ENCODE assay signal across 6 mouse cellular contexts in genomic region chr6:34351481-34351880, GRCm38 (mm10). TPM values are rescaled to one million over a fixed set of nuclear protein-coding genes. Genes with fewer than 3 reads are reported as not detected.
DNase-seq lines count a peak whose midpoint lies in the region; TF ChIP-seq lines count a peak whose summit lies in the region.
"Not testable (repeated sequence)": the region's sequence is repeated elsewhere in the genome, so short reads cannot be mapped to it uniquely, and the experiment has no call there.
"Had no signal": no experiment of that assay in that cellular context is flagged by ENCODE, and none has a peak within 500 bp of the region (broad histone marks: within the 10 kb centered on the region; RNA-seq: fewer than 3 reads in every experiment).

No protein-coding gene starts in this region.

- not testable (repeated sequence) for H3K36me3 ChIP-seq in testis, adult 2 months (ENCODE audit: control insufficient read depth, insufficient read depth, low read length)

- not testable (repeated sequence) for TF ChIP-seq POLR2A in testis, adult 2 months (IDR thresholded peaks at IDR 0.05; ENCODE audit: control insufficient read depth, low read depth, low read length)

- H3K4me1 ChIP-seq in testis, adult 2 months (ENCODE audit: control insufficient read depth, insufficient read depth, low read length) = not testable (repeated sequence)

- DNase-seq in ES-CJ7 (ENCODE audit: low read depth, low spot score) (peak; percentile 56), R1 (ENCODE audit: low read depth, low spot score) (peak; percentile 60)
- DNase-seq in heart, adult 11 months = peak; percentile 87

- peak overlapping the region; percentile 62 for H3K27ac ChIP-seq in testis, adult 2 months (ENCODE audit: control insufficient read depth, insufficient read depth, low read depth, low read length)

- H3K4me3 ChIP-seq in testis, adult 2 months (ENCODE audit: control insufficient read depth, low read depth, low read length) = not testable (repeated sequence)

- TF ChIP-seq CTCF in testis, adult 2 months (IDR thresholded peaks at IDR 0.05; ENCODE audit: control insufficient read depth, insufficient read depth, insufficient replicate concordance, low read depth, low read length) = not testable (repeated sequence)

- not testable (repeated sequence) for H3K27me3 ChIP-seq in testis, adult 2 months (ENCODE audit: control insufficient read depth, insufficient read depth, low read length)

RNA-seq across cellular contexts. Expression of gene Akr1b8, which starts 2.4 kb away (rescaled TPM):
- 26.1 and 29.6 TPM in 2 replicates for polyA plus RNA-seq in testis, adult 2 months (2012; rRNA removed)
- polyA plus RNA-seq: activated CD4-positive, CD25-positive, alpha-beta regulatory T cell, adult 4 months; CD4-positive, CD25-positive, alpha-beta regulatory T cell, adult 4 months had no signal

RNA-seq across cellular contexts. Expression of gene Akr1b10, which starts 32.5 kb away (rescaled TPM):
- polyA plus RNA-seq in testis, adult 2 months (2012; rRNA removed) = 4.5 and 4.8 TPM in 2 replicates

RNA-seq across cellular contexts. Expression of gene Akr1b3, which starts 34.2 kb away (rescaled TPM):
- polyA plus RNA-seq in testis, adult 2 months (2012; rRNA removed) = 233 and 258 TPM in 2 replicates
